Mouse (Mus musculus): ENCODE measurements around the gene Gcnt2. TPM values are rescaled to one million over a fixed set of nuclear protein-coding genes. Genes with fewer than 3 reads are reported as not detected.
A peak's percentile ranks its signal among the peaks of the same experiment; 100 is the strongest.

The Gcnt2 gene
- polyA plus RNA-seq (2012; rRNA removed), result 5.5 and 7.1 TPM in 2 replicates

DNA sequence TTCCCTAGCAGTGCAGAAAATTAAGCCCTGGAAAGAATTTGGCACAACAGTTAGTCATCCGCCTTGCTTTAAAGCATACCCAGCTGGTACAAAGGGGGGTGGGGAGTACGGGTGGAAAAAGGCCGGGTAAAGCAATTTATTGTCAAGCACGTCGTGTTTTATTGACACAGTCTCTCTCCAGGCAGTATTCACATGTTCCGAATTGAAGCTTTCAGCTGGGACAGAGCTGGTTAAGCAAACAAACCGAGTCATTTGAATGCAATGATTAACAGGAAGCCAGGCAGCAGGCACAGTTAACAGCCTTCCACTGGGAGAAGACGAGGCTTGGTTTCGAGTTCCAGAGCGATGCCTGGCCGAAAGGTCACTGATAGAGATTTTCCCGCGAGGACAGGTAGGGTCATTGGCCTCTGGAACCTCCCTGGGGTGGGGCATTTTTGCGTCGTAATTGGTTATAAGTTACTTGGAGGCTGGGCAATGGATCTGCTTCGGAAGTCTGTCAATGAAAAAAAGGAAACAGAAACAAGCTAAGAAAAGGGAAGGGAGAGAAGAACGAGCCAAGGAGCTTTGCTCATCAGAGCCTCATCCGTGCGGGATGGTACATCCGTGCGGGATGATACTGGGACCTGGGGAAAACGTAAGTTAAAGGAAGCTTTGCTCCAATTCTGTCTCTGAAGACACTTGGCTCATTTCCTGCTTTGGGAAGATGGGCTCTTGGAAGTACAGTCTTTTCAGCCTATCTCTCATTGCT, at the start of gene Gcnt2:
Gene Gcnt2 (plus strand): TSS at position 103 of the 748 bp plus-strand sequence.
- peak; percentile 58 for DNase-seq (ENCODE audit: low read depth, low spot score)
- WGBS, result 3% methylated on average over 22 of the region's 22 CpGs

DNA sequence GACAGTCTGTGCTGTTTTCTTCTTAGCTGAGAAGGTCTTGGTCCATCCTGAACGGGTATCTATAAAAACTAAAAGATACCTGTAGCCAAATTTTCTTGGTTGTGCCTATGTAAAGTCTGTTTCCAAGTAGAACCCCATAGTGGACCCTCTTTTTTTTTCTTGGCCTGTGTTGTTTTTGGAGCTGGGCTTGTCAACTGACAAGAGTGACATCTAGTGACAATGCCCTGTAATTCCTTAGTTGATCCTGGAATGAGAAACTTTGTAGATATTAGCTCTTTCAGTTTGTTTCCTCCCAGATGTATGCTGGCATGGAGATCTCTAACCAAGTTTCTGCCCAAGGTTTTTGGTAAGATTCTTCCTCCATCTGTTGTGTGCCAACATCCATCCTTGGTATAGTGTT, 38.9 kb upstream of the Gcnt2 start:
- DNase-seq (ENCODE audit: low read depth, low spot score), result no peak
- WGBS, result 84% methylated on average over 1 of the region's 1 CpGs

DNA sequence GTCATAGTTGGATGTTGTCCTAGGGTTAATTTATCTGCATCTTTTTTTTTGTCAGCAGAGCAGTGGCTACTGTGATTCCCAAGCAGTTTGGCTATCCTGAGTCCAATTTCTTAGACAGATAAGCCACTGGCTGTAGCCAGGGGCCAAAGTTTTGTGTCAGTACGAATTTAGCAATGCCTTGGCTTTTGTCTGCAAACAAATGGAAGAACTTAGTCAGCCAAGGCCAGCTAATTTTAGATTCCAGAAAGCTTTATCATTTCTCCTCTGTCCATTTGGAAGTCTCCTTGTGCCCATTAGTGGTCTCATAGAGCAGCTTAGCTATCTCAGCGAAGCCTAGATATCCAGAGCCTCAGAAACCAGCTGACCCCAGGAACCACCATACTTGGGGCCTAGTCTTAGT, 37.6 kb upstream of the Gcnt2 start:
- no peak for DNase-seq (ENCODE audit: low read depth, low spot score)
- WGBS, result 72% methylated on average over 2 of the region's 2 CpGs

GRCm38 (mm10) chr13:40841146-40841787, 18.3 kb upstream of the Gcnt2 start:
- no peak for DNase-seq (ENCODE audit: low read depth, low spot score)
- WGBS, result 44% methylated on average over 10 of the region's 10 CpGs

DNA sequence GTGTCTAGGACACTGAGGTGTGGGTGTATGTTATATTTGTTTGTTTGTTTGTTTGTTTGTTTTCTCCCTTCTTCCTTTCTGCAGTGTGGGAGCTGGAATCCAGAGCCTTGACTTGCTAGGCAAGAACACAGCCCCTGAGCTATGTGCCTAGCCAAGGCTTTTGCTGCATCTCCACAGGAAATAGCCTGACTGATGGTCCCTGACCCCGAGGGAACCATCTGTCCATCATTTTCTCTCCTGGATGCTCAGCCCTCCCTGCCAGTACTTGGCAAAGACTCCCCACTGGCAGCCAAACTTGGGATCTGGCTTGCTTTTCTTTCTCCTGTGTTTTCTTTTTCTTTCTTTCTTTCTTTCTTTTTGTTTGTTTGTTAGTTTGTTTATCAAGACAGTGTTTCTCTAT, 17.4 kb upstream of the Gcnt2 start:
- WGBS, result 25% methylated on average over 1 of the region's 1 CpGs
- no peak for DNase-seq (ENCODE audit: low read depth, low spot score)

DNA sequence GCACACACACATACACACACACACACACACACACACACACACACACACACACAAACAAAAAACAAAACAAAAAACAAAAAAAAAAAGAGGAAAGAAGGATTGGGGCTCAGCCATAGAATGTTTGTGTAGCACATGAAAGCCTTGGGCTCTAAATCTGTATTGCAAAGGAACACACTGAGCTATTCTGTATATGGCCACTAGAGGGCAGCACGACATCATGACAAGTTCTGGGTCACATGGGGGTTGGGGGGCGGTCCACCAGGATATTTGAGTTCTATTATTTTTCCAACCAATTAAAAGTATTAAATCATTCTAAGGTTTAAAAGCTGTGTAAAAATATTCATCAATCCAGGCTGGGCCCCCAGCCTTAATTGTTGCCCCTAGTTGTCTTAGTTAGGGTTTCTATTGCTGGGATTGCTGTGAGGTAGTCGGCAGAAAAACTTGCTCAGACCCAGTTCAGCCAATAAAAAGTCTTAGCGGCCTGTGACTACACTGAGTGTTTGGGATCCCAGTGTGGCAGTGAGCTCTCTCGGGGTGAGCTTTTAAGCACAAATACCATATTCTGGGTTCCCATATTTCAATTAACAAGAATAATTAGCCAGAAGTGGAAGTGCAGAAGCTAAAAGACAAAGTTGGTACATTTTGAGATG, 16.0 kb upstream of the Gcnt2 start:
- 17% methylated on average over 5 of the region's 5 CpGs for WGBS
- DNase-seq (ENCODE audit: low read depth, low spot score), result no peak

GRCm38 (mm10) chr13:40844144-40844543, 15.4 kb upstream of the Gcnt2 start:
- DNase-seq (ENCODE audit: low read depth, low spot score), result no peak
- 89% methylated on average over 5 of the region's 5 CpGs for WGBS

DNA sequence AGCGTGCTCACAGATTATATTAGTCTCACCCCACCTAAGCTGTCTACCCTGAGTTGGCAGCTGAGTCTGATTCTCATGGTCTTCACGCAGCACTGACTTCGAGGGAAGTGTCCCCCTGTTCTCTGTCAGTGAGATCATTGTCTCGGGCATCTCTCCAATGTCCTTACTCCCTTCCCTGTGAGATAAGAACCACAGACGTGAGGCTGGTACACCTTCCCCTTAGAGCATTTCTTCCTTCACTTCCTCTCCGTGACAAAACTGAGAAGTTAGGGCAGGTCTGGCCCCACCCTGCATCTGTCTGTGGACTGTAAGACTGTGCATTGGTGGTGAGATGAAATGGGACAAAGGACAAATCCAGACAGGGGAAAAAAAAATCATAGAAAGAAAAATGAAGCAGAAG, 13.6 kb upstream of the Gcnt2 start:
- WGBS, result 19% methylated on average over 6 of the region's 6 CpGs
- DNase-seq (ENCODE audit: low read depth, low spot score), result no peak

DNA sequence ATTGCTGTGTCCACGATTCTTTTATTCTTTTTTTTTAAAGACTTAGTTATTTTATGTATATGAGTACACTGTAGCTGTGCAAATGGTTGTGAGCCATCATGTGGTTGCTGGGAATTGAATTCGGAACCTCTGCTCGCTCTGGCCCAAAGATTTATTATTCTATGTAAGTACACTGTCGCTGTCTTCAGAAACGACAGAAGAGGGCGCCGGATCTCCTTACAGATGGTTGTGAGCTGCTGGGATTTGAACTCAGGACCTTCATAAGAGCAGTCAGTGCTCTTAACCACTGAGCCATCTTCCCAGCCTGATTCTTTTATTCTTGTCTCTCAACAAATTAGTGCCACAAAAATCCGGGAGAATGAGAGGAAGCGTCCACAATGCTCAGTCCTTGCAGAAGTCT, 13.2 kb upstream of the Gcnt2 start:
- WGBS, result 67% methylated on average over 9 of the region's 9 CpGs
- DNase-seq (ENCODE audit: low read depth, low spot score), result no peak

GRCm38 (mm10) chr13:40847898-40848297, 11.7 kb upstream of the Gcnt2 start:
- WGBS, result 34% methylated on average over 4 of the region's 4 CpGs
- no peak for DNase-seq (ENCODE audit: low read depth, low spot score)

- 56% methylated on average over 6 of the region's 6 CpGs for WGBS
- DNase-seq (ENCODE audit: low read depth, low spot score), result no peak
Observed at GRCm38 (mm10) chr13:40850686-40851085, 8.9 kb upstream of the Gcnt2 start.

GRCm38 (mm10) chr13:40851281-40851680, 8.3 kb upstream of the Gcnt2 start:
- no peak for DNase-seq (ENCODE audit: low read depth, low spot score)
- WGBS, result 84% methylated on average over 7 of the region's 7 CpGs

GRCm38 (mm10) chr13:40851961-40852360, 7.6 kb upstream of the Gcnt2 start:
- peak; percentile 52 for DNase-seq (ENCODE audit: low read depth, low spot score)
- WGBS, result 30% methylated on average over 13 of the region's 13 CpGs

DNA sequence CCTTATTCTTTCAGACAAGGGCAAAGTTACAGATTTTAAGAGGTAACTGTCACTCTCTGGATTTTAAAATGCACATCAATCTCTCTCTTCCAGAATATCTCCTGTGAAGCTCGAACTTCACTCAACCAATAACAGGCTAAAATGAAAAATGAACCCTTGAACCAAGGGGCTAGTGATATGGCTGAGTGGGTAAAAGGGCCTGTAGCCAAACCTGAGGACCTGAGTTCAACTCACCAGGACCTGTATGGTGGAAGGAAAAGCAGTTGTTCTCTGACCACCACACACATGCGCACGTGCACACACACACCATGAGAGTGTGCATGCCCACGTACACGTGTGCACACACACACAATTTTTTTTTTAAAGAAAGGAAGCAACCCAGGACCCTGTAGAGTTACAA, 6.8 kb upstream of the Gcnt2 start:
- 86% methylated on average over 5 of the region's 5 CpGs for WGBS
- DNase-seq (ENCODE audit: low read depth, low spot score), result no peak

DNA sequence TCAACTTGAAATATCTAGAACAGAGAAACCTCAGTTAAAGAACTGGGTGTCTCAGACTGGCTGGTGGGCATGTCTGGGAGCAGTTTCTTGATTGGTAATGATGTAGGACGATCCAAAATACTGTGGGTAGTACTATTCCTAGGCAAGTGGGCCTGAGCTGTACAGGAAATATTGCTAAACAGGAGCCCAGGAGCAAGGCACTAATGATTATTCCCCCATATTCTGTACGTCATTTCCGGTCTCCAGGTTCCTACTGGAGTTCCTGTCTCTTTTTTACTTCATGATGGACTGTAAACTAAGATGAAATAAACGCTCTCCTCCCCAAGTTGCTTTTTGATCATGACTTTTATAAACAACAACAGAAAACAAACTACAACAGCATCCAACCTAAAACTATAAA, 5.7 kb upstream of the Gcnt2 start:
- DNase-seq (ENCODE audit: low read depth, low spot score), result no peak
- 85% methylated on average over 4 of the region's 4 CpGs for WGBS

GRCm38 (mm10) chr13:40854451-40855058, 5.0 kb upstream of the Gcnt2 start:
- no peak for DNase-seq (ENCODE audit: low read depth, low spot score)
- 3% methylated on average over 13 of the region's 13 CpGs for whole genome bisulfite sequencing

GRCm38 (mm10) chr13:40855266-40855665, 4.3 kb upstream of the Gcnt2 start:
- no peak for DNase-seq (ENCODE audit: low read depth, low spot score)
- WGBS, result 70% methylated on average over 6 of the region's 6 CpGs

- WGBS, result 87% methylated on average over 8 of the region's 8 CpGs
- no peak for DNase-seq (ENCODE audit: low read depth, low spot score)
Observed at GRCm38 (mm10) chr13:40856786-40857185, 2.8 kb upstream of the Gcnt2 start.

GRCm38 (mm10) chr13:40857281-40857818, 2.2 kb upstream of the Gcnt2 start:
- DNase-seq (ENCODE audit: low read depth, low spot score), result no peak
- 63% methylated on average over 13 of the region's 13 CpGs for WGBS

DNA sequence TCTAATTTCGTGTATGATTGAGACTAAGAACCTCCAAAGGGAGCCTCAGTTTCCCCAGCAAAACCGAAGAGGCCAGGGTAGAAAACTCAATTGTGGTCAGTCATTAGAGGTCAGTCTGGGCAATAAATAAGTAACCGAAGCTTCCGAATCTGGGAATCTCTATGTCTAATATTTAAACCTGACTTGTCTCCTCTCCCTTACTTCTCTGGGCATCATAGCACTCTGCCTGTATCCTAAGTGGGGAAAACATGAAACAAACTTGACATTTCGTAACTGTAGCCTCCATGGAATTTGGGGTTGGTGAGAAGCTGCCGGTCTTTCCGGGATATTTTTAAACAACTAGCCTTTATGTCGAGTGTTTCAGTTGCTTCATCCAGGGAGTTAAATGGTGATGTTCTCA, 329 bp upstream of the Gcnt2 start:
- DNase-seq (ENCODE audit: low read depth, low spot score), result no peak
- 29% methylated on average over 8 of the region's 8 CpGs for WGBS
